Comparison of ENCODE assay signal across 15 mouse cellular contexts in genomic region chr6:17669826-17670225, GRCm38 (mm10).
"Had no signal": no experiment of that assay in that cellular context is flagged by ENCODE, and none has a peak within 500 bp of the region (broad histone marks: within the 10 kb centered on the region; RNA-seq: fewer than 3 reads in every experiment).

No protein-coding gene starts in this region.

- H3K4me3 ChIP-seq: limb, embryonic 13.5 days; liver, embryonic 15.5 days; midbrain, embryonic 15.5 days; neural tube, embryonic 12.5 days had no signal

- H3K4me1 ChIP-seq: limb, embryonic 13.5 days; liver, embryonic 15.5 days; midbrain, embryonic 15.5 days; neural tube, embryonic 12.5 days had no signal

- H3K27me3 ChIP-seq: limb, embryonic 13.5 days; liver, embryonic 15.5 days; midbrain, embryonic 15.5 days; neural tube, embryonic 12.5 days had no signal

- H3K27ac ChIP-seq: kidney, postnatal 0 days; limb, embryonic 13.5 days; liver, embryonic 15.5 days; midbrain, embryonic 15.5 days; neural tube, embryonic 12.5 days had no signal

- DNase-seq: kidney, adult 9 months; kidney, postnatal 36 days; left cerebral cortex, postnatal 4 days; lung, embryonic 14.5 days; lung, postnatal 10 days; lung, postnatal 4 days; spleen, adult 18-20 months; thymus, adult 2 months; thymus, postnatal 25 days had no signal

- H3K9me3 ChIP-seq: limb, embryonic 13.5 days; liver, embryonic 15.5 days; midbrain, embryonic 15.5 days; neural tube, embryonic 12.5 days had no signal

- ATAC-seq: midbrain, embryonic 15.5 days had no signal

- H3K4me2 ChIP-seq: limb, embryonic 13.5 days; liver, embryonic 15.5 days; lung, embryonic 14.5 days; midbrain, embryonic 11.5 days; midbrain, embryonic 15.5 days; neural tube, embryonic 12.5 days had no signal

- H3K9ac ChIP-seq: limb, embryonic 13.5 days; liver, embryonic 15.5 days; lung, embryonic 14.5 days; midbrain, embryonic 15.5 days; neural tube, embryonic 12.5 days had no signal
